Mouse (Mus musculus): ENCODE data around the gene Myl6. TPM values are rescaled to one million over a fixed set of nuclear protein-coding genes. Genes with fewer than 3 reads are reported as not detected.
"Not testable (repeated sequence)": the region's sequence is repeated elsewhere in the genome, so short reads cannot be mapped to it uniquely, and the experiment has no call there.

Gene Myl6
- polyA plus RNA-seq, 1 experiment, result 1,784 TPM

DNA sequence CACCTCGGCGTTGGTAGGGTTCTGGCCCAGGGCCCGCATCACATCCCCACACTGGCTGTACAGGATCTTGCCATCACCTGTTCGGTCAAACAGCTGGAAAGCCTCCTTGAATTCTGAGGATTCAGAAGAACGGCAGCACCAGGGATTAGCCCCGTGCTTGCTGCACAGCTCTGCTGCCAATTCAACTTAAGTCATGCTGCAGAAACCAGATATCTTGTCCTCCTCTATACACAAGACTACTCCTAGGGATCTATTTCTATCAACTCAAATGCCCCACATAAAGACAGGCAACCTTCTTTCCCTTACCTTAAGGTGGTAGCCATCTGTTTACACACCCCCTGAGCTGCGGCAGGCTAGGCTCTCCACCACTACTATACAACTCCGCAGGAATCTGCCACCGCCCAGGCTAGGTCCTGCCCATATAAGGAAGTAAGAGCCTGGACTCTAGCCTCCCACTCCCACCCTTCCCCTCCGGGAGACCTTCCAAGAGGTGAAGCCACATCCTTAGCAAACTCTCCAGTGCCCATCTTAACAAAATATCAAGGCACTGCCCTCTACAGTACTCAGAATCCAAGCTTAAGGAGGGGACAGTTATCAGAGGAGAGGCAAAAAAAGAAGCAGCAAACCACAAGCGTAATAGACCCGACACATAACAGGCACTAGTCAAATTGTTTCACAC lies 1.2 kb downstream of the Myl6 start:
- 3% methylated on average over 12 of the region's 12 CpGs for WGBS
- no peak for DNase-seq (ENCODE audit: low read depth, low spot score)

GRCm38 (mm10) chr10:128492051-128492450 lies 1.9 kb downstream of the Myl6 start:
- WGBS, result 16% methylated on average over 8 of the region's 8 CpGs
- DNase-seq (ENCODE audit: low read depth, low spot score), result not testable (repeated sequence)

GRCm38 (mm10) chr10:128491495-128491894 lies 2.5 kb downstream of the Myl6 start:
- DNase-seq (ENCODE audit: low read depth, low spot score), result no peak

GRCm38 (mm10) chr10:128490912-128491311 lies 3.0 kb downstream of the Myl6 start:
- no peak for DNase-seq (ENCODE audit: low read depth, low spot score)
- WGBS, result 34% methylated on average over 5 of the region's 5 CpGs

More at GRCm38 (mm10) chr10:128491495-128491894, 2.5 kb downstream of the Myl6 start:
- WGBS, result 26% methylated on average over 6 of the region's 6 CpGs

DNA sequence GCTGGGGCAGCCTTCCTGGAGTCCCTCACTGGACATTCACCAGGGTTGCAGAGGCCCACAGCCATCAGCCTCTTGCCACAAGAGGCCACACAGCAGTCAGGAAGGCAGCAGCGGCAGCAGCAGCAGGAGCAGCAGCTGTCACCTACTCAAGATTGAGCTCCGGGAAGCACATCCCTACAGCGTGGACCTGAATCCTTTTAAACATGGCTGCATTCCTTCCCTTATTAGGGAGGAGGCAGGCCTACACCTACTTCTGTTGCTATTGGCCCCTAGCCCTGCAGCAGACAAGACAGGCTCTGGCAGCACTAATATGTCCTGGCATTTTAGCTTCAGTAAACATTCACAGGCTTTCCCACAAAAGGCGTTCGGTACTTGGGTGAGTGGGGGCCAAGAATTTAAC lies 3.7 kb downstream of the Myl6 start:
- DNase-seq (ENCODE audit: low read depth, low spot score), result no peak
- WGBS, result 44% methylated on average over 5 of the region's 5 CpGs

- no peak for DNase-seq (ENCODE audit: low read depth, low spot score)
- 46% methylated on average over 4 of the region's 4 CpGs for WGBS
Observed at GRCm38 (mm10) chr10:128489785-128490184, 4.2 kb downstream of the Myl6 start.

DNA sequence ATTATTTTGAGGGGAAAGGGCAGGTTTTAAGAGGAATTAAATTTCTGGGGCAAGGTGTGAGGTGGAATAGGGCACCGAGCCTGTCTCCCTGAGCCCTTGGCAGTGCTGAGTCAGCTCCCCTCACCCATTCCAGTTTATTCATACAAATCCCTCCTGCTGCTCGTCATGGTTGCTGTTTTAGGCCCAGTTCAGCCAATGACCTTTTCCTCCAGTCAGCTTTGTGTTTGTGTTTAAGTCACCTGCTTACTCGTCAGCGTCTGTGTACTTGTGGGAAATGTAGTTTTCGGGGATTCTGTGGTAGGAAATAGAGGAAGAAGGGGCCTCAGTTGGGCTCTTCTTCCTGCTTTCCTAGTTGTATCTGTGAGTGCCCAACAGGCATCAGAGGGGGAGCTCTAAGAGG lies 4.6 kb downstream of the Myl6 start:
- 55% methylated on average over 5 of the region's 5 CpGs for WGBS
- DNase-seq (ENCODE audit: low read depth, low spot score), result no peak

DNA sequence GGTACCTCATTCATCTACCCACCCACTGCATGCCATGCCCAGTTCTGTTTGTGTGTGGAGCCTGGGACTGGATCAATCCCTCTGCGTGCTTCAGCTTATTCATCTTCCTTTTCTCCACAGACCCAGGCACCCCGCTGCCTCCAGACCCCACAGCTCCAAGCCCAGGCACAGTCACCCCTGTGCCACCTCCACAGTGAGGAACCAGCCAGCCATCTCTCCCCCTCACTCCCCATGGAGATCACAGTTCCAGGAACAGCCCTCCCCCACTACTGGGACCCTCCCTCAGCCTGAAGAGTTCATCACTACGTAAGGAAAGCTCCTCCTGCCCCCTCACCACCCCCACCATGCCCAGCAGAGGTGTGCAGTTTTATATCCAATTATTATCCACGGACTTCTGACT lies 5.2 kb downstream of the Myl6 start:
- 76% methylated on average over 4 of the region's 4 CpGs for WGBS
- DNase-seq (ENCODE audit: low read depth, low spot score), result no peak

- WGBS, result 85% methylated on average over 22 of the region's 22 CpGs
- DNase-seq (ENCODE audit: low read depth, low spot score), result no peak
Observed at GRCm38 (mm10) chr10:128487861-128488712, 5.9 kb downstream of the Myl6 start.

GRCm38 (mm10) chr10:128486370-128486769 lies 7.6 kb downstream of the Myl6 start:
- no peak for DNase-seq (ENCODE audit: low read depth, low spot score)
- WGBS, result 77% methylated on average over 7 of the region's 7 CpGs

GRCm38 (mm10) chr10:128474366-128474765 lies 19.6 kb downstream of the Myl6 start:
- no peak for DNase-seq (ENCODE audit: low read depth, low spot score)
- WGBS, result 94% methylated on average over 12 of the region's 12 CpGs

DNA sequence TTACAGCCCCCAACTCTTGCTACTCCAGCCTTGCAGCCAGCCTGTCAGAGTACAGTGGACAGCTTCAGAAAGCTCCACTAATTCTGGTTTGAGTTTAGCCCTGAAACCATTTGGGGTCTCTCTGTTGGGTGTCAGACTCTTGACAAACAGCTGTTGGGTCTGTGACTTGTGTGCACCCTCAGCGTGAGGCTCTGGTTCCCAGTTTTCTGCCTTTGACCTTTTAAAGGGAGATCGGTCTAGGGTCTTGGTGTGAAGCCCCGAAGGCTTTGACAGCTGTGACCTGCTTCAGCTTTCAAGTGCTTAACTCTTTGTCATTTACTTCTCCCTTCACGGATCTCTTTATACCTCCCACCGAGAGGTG lies 33.7 kb downstream of the Myl6 start:
- 5% methylated on average over 5 of the region's 5 CpGs for WGBS
- DNase-seq (ENCODE audit: low read depth, low spot score), result no peak

DNA sequence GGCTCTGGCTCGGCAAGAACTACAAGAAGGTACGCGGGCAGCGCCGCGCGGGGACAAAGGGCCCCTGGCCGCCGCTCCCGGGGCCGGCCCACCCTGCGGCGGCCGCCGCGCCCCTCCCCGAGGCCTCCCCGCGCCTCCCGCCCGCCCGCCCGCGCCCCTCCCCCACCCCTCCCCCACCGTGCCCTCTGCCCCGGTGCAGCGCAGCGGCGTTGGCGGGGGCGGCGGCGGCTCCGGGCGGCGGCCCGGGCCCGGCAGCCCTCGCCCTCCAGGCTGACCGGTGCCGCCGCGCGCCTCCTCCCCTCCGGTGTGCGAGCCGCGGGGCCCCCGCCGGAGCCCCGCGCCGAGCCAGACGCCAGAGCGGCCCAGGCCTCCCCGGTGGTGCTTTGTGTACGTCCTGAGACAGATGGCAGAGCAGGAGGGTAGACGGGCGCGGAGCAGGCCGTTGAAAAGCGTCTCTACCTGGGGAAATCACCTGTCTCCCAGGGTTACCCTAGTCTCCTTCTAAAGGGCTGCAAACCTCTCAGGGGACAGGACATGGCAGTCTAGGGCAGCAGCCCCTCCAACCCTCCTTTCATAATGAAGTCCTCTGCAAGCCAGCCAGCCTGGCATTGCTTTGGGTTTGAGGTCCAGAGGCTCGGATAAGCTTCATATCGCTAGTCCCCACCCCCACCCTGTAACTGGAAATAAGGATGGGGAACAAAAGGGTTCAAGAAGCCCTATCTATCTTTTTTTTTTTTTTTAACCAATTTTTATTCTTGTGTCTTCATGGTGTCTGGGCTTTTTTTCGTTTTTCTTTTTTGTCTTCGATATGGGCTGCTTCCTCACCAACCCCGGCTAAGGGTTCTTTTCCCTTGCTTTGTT lies 34.3 kb downstream of the Myl6 start:
- 1% methylated on average over 35 of the region's 67 CpGs for WGBS
- DNase-seq (ENCODE audit: low read depth, low spot score), result no peak

DNA sequence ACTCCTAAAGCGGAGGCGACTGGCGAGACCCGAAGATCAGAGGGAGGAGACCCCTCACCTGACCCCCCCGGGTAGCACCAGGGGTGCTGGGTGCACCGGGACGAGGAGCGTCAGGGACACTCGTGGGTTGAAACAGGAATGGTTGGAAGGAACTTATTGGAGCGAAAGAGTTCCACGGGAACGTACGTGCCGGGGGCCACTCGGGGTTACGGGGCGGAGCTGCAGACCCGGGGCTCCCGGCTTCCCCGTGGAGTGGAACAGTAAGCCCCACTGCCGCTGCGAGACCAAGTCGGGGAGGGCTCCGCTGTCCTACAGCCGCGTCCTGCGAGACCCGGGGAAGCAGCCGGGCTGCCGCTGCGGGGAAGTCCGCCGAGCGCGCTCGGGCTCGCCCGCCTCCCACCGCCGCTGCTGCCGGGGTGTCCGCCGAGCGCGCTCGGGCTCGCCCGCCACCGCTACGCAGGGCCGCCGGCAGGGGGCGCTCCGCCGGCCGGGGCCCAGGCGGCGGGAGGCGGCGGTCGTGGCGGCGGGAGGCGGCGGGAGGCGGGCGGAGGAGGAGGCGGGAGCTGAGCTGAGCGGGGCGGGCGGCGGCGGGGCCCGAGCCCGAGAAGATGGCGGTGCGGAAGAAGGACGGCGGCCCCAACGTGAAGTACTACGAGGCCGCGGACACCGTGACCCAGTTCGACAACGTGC lies 35.1 kb downstream of the Myl6 start, which contains the start of gene Smarcc2:
Gene Smarcc2, plus strand, starts transcription at position 530 of the 690 bp plus-strand sequence.
- peak; percentile 43 for DNase-seq (ENCODE audit: low read depth, low spot score)
- under 1% methylated on average over 69 of the region's 86 CpGs for whole genome bisulfite sequencing

DNA sequence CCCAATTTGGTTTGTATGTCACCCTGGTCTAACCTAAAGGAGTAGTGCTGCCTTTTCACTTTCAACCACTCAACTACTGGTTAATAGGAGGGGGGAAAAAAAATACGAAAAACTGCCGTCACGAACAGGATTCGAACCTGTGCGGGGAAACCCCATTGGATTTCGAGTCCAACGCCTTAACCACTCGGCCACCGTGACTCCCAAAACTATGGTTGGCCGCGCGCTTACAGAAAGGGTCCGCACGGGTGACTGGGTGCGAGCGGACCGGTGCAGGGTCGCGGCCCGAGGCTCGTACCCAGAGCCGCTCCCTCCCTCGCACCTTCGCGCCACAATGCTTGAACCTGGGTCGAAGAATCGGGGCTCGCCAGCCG lies 35.6 kb downstream of the Myl6 start:
- under 1% methylated on average over 29 of the region's 29 CpGs for whole genome bisulfite sequencing
- no peak for DNase-seq (ENCODE audit: low read depth, low spot score)

DNA sequence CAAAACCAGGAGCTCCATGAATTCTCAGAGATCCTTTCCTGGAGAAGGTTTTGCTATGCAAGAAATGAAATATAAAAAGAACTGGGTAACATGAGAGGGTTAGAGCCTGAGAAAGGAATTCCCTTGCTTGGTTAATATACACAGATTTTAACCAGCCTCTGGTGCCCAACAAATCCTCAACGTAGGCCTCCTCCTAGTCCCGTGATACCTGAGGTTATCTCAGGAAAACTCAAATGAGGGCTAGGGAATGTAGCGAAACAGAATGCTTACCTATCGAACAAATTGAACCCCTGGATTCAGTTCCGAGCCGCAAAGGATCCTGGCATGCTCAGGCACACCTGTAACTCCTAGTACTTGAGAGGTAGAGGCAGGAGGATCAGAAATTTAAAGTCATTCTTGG lies 36.3 kb downstream of the Myl6 start:
- 94% methylated on average over 6 of the region's 6 CpGs for WGBS
- no peak for DNase-seq (ENCODE audit: low read depth, low spot score)

DNA sequence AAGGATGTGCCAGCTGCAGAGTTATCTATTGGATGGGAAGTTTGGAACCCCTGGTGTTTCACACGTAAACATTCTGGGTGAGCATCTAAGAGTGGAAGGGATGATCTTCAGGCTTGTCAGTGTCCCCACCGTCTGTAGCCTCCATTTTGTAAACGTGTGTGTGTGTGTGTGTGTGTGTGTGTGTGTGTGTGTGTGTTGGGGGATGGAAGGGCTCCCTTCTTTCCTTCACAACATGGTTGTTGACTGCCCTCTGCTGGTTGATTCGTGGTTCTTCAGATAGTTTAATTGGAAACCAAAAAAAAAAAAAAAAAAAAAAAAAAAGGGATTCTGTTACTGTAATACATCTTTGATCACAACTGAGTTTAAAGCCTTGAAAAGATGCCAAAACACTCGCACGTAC lies 38.7 kb downstream of the Myl6 start:
- 2% methylated on average over 6 of the region's 6 CpGs for WGBS
- peak; percentile 57 for DNase-seq (ENCODE audit: low read depth, low spot score)

DNA sequence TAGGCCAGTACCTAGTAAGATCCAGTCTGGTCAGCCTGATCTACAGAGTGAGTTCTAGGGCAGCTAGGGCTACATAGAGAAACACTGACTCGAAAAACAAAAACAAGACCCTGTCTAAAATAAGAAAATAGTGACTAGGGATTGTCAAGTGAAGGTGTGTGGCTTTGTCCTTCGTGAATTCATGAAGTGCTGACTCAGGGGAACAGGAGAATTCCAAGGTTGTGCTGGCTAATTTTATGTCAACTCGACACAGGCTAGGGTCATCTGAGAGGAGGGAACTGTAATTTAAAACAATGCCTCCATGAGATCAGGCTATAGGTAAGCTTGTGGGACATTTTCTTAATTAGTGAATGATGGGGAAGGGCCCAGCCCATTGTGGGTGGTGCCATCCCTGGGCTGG lies 39.5 kb downstream of the Myl6 start:
- 74% methylated on average over 3 of the region's 3 CpGs for WGBS
- no peak for DNase-seq (ENCODE audit: low read depth, low spot score)

DNA sequence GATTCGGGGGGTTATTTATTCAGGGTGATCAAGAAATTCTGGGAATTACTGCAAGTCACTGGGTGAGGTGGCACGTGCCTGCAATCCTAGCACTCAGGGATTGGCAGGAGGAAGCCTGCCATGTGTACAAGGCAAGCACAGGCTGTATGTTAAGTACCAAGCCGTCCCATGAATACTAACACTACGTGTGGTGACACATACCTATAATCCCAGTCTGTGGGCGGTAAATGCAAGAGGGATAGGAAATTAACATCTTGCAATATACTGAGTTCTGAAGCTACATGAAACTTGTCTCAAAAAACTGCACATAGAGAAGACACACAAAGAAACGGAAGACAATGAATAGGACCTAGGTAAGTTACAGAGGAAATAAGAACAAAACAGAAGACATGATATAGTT lies 42.9 kb downstream of the Myl6 start:
- DNase-seq (ENCODE audit: low read depth, low spot score), result no peak
- 77% methylated on average over 6 of the region's 6 CpGs for WGBS

GRCm38 (mm10) chr10:128445407-128445806 lies 48.5 kb downstream of the Myl6 start:
- no peak for DNase-seq (ENCODE audit: low read depth, low spot score)

More at GRCm38 (mm10) chr10:128445407-128445806, 48.5 kb downstream of the Myl6 start:
- 71% methylated on average over 4 of the region's 4 CpGs for WGBS
